Mouse (Mus musculus): ENCODE data around the gene Slc51a.
"Not testable (repeated sequence)": the region's sequence is repeated elsewhere in the genome, so short reads cannot be mapped to it uniquely, and the experiment has no call there.

DNA sequence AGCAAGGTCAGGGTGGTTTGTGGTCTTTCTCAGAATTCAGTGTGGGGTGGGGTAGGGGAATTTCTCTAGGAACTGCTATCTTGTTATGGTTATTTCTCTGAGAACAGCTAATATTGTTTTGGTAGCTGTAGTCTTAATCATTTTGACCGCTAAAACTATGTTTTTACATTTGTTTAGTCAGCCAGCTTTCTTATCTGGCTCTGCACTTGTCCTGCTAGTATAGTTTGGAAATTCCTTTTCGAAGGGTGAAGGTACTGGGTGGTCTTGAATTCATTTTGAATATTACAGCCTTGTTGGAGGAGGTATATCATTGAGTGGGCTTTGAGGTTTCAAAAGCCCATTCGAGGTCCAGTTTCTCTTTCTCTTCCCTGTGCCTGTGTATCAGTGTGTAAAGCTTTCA, 43.1 kb downstream of the Slc51a start:
- TF ChIP-seq CTCF (IDR thresholded peaks at IDR 0.05; ENCODE audit: low read depth, low read length); EP300 (IDR thresholded peaks at IDR 0.05; ENCODE audit: insufficient read depth, low read depth, low read length): not testable (repeated sequence)

Data from ES-Bruce4 (cell line).